Mouse (Mus musculus) heart, adult 2 months (tissue): ENCODE results near the gene 4930402H24Rik. TPM values are rescaled to one million over a fixed set of nuclear protein-coding genes. Genes with fewer than 3 reads are reported as not detected.

Source experiments
- DNase-seq, 2 experiments: peaks; one replicate each; pipeline ENCODE4 v3.0.0; 2021
- H3K27ac ChIP-seq: fragments of 200-600 bp; 2 replicates; pipeline ENCODE4 v1.8.1; 2022
- H3K27me3 ChIP-seq: fragments of 200-500 bp; 2 replicates; pipeline ENCODE4 v1.6.1; 2012; ENCODE audit warnings: mild to moderate bottlenecking, low read length, inconsistent platforms, mixed read lengths; ENCODE audit not compliant: control insufficient read depth, insufficient read depth
- H3K36me3 ChIP-seq: fragments of 200-500 bp; 2 replicates; pipeline ENCODE4 v1.6.1; 2012; ENCODE audit warnings: low read length, inconsistent platforms; ENCODE audit not compliant: control insufficient read depth, insufficient read depth
- H3K4me1 ChIP-seq: fragments of 200-500 bp; 2 replicates; pipeline ENCODE4 v1.6.1; 2011; ENCODE audit warnings: low read length; ENCODE audit not compliant: control insufficient read depth, insufficient read depth
- H3K4me3 ChIP-seq: fragments of 200-600 bp; 2 replicates; pipeline ENCODE4 v1.8.1; 2022
- H3K79me2 ChIP-seq: fragments of 200-500 bp; replicated peaks from 2 replicates; pipeline ENCODE4 v1.6.1; 2012; ENCODE audit warnings: mild to moderate bottlenecking, inconsistent platforms, low read length, moderate library complexity, mixed read lengths; ENCODE audit not compliant: control insufficient read depth, insufficient read depth
- H3K9ac ChIP-seq: fragments of 200-500 bp; 2 replicates; pipeline ENCODE4 v1.6.1; 2012; ENCODE audit warnings: low read depth, mild to moderate bottlenecking, control low read depth, inconsistent platforms, low read length, mixed read lengths
- CTCF ChIP-seq: fragments of 200-600 bp; IDR thresholded peaks from 2 replicates; pipeline ENCODE4 v1.8.1; 2022; ENCODE audit warnings: antibody characterized with exemption, mild to moderate bottlenecking, moderate library complexity
- EP300 ChIP-seq: fragments of 200-500 bp; IDR thresholded peaks from 2 replicates; pipeline ENCODE4 v1.6.1; 2011; ENCODE audit warnings: low read depth, low read length, control low read depth; ENCODE audit not compliant: insufficient read depth
- POLR2A ChIP-seq: fragments of 200-500 bp; IDR thresholded peaks from 2 replicates; pipeline ENCODE4 v1.6.1; 2011; ENCODE audit warnings: mild to moderate bottlenecking, low read depth, low read length, control low read depth; ENCODE audit not compliant: insufficient read depth
- WGBS: fragments of 180-500 bp; shearing (Covaris S2); methylation state at CpG from one replicate; pipeline ENCODE4 v1.1.7; 2018; 5-methylcytosine and 5-hydroxymethylcytosine counted together
- intact Hi-C: fragments of 180-260 bp; cut with DNase I; formaldehyde crosslinking; loops from one replicate; pipeline ENCODE4 v1.15.1; 2025
- polyA plus RNA-seq: library from polyadenylated mRNA; depleted of rRNA; stranded (reverse); fragments of >200 nt; gene quantifications from 2 replicates; pipeline ENCODE4 v1.2.3, GENCODE M21; 2012
- total RNA-seq, 2 experiments: library from RNA; stranded (reverse); gene quantifications; 2 replicates each; pipeline ENCODE4 v1.2.3; 2021

Gene 4930402H24Rik
- total and polyA plus RNA-seq, 3 experiments, result 34.2 to 52.3 (median 50.7) TPM

- peaks cover 5% of the 10 kb centered on the region for H3K4me1 ChIP-seq
- H3K27me3 ChIP-seq, result no peaks in the 10 kb centered on the region
- intact Hi-C loops, result no loop called here
- peaks cover 21% of the 10 kb centered on the region for H3K36me3 ChIP-seq
- DNase-seq, result no peak
- H3K79me2 ChIP-seq, result no peaks in the 10 kb centered on the region
- no peak overlapping the region for H3K9ac ChIP-seq
- TF ChIP-seq POLR2A (no peak), CTCF (no peak)
- no peak overlapping the region for H3K27ac ChIP-seq
- WGBS, result 88% methylated on average over 5 of the region's 5 CpGs
- H3K4me3 ChIP-seq, result no peak overlapping the region
Observed at GRCm38 (mm10) chr2:130816205-130816604, 90.0 kb downstream of the 4930402H24Rik start.

- DNase-seq, result no peak
- H3K27me3 ChIP-seq, result no peaks in the 10 kb centered on the region
- H3K36me3 ChIP-seq, result peaks cover 22% of the 10 kb centered on the region
- no peaks in the 10 kb centered on the region for H3K79me2 ChIP-seq
- peaks cover 5% of the 10 kb centered on the region for H3K4me1 ChIP-seq
- no peak overlapping the region for H3K9ac ChIP-seq
- no peak overlapping the region for H3K27ac ChIP-seq
- 83% methylated on average over 1 of the region's 1 CpGs for WGBS
- intact Hi-C loops, result no loop called here
- TF ChIP-seq EP300 (no peak), CTCF (no peak), POLR2A (no peak)
- no peak overlapping the region for H3K4me3 ChIP-seq
Observed at GRCm38 (mm10) chr2:130814492-130814891, 91.7 kb downstream of the 4930402H24Rik start.

GRCm38 (mm10) chr2:130813729-130814128, 92.5 kb downstream of the 4930402H24Rik start:
- no peak for DNase-seq
- H3K4me1 ChIP-seq, result peaks cover 4% of the 10 kb centered on the region
- intact Hi-C loops, result no loop called here
- H3K36me3 ChIP-seq, result peaks cover 15% of the 10 kb centered on the region
- no peak overlapping the region for H3K4me3 ChIP-seq
- no peak overlapping the region for H3K9ac ChIP-seq
- 91% methylated on average over 6 of the region's 6 CpGs for WGBS
- TF ChIP-seq EP300 (no peak), CTCF (no peak), POLR2A (no peak)
- H3K27ac ChIP-seq, result no peak overlapping the region
- H3K27me3 ChIP-seq, result no peaks in the 10 kb centered on the region
- H3K79me2 ChIP-seq, result no peaks in the 10 kb centered on the region

- Histone ChIP-seq H3K27ac (no peak overlapping the region), H3K36me3 (peaks cover 15% of the 10 kb centered on the region), H3K4me3 (no peak overlapping the region), H3K4me1 (peaks cover 4% of the 10 kb centered on the region), H3K27me3 (no peaks in the 10 kb centered on the region), H3K79me2 (no peaks in the 10 kb centered on the region), H3K9ac (no peak overlapping the region)
- no peak for TF ChIP-seq POLR2A
- peak; percentile 65 for TF ChIP-seq CTCF
- no peak for TF ChIP-seq EP300
- WGBS, result 97% methylated on average over 1 of the region's 1 CpGs
- no peak for DNase-seq
- intact Hi-C loops, result no loop called here
Observed at GRCm38 (mm10) chr2:130812487-130812886, 93.7 kb downstream of the 4930402H24Rik start.

GRCm38 (mm10) chr2:130805146-130805545, 101.1 kb downstream of the 4930402H24Rik start:
- Histone ChIP-seq H3K27ac (no peak overlapping the region), H3K79me2 (no peaks in the 10 kb centered on the region), H3K9ac (no peak overlapping the region), H3K4me1 (no peaks in the 10 kb centered on the region), H3K4me3 (no peak overlapping the region), H3K27me3 (no peaks in the 10 kb centered on the region), H3K36me3 (peaks cover 2% of the 10 kb centered on the region; the same call in 1 of the 2 replicates)
- intact Hi-C loops, result no loop called here
- TF ChIP-seq EP300 (no peak), POLR2A (no peak), CTCF (no peak)
- DNase-seq, result no peak
- WGBS, result 97% methylated on average over 3 of the region's 3 CpGs

GRCm38 (mm10) chr2:130803706-130804105, 102.5 kb downstream of the 4930402H24Rik start:
- H3K36me3 ChIP-seq, result peaks cover 2% of the 10 kb centered on the region; the same call in 1 of the 2 replicates
- TF ChIP-seq POLR2A (no peak), EP300 (no peak), CTCF (no peak)

More at GRCm38 (mm10) chr2:130803706-130804105, 102.5 kb downstream of the 4930402H24Rik start:
- Histone ChIP-seq H3K27ac (no peak overlapping the region), H3K79me2 (no peaks in the 10 kb centered on the region), H3K9ac (no peak overlapping the region), H3K4me1 (no peaks in the 10 kb centered on the region), H3K4me3 (no peak overlapping the region), H3K27me3 (no peaks in the 10 kb centered on the region)
- intact Hi-C loops, result no loop called here
- no peak for DNase-seq
- 79% methylated on average over 25 of the region's 25 CpGs for WGBS
